Mouse (Mus musculus): ENCODE results near the gene Mfn1. TPM values are rescaled to one million over a fixed set of nuclear protein-coding genes. Genes with fewer than 3 reads are reported as not detected.

Gene Mfn1
- polyA plus RNA-seq, 1 experiment = 26.4 TPM

DNA sequence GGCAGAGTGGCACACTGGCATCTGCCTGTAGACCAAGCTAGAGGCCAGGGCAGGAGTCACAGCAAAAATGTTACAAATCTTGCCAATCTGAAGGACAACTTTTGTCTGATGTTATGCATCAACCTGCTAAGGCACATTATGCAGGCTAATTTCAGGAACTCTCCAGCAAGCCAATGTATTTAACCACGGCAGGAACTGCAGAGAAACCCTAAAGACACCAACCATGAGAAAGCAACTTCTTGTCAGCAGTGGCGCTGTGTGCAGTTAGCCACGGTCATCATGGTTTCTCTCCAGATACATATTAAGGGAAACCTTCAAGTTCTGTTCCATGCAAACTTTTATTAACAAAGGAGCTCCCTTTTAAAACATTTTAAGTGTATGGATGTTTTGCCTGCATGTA, 52.6 kb downstream of the Mfn1 start:
- no peak for DNase-seq
- TF ChIP-seq CTCF (conservative IDR thresholded peaks at IDR 0.05; ENCODE audit: insufficient read depth, insufficient read length, low read depth, low read length) (no peak), POLR2A (IDR thresholded peaks at IDR 0.05; ENCODE audit: low read depth, low read length) (no peak)
- Histone ChIP-seq H3K4me1 (ENCODE audit: control insufficient read depth, insufficient read depth, low read length) (no peaks in the 10 kb centered on the region; the same call in 1 of the 2 replicates), H3K4me3 (ENCODE audit: insufficient read depth, low read depth, low read length) (no peak overlapping the region), H3K27me3 (replicated peaks; ENCODE audit: control insufficient read depth, insufficient read depth, low read length) (no peaks in the 10 kb centered on the region), H3K27ac (ENCODE audit: insufficient read depth, low read depth, low read length) (no peak overlapping the region), H3K36me3 (ENCODE audit: control insufficient read depth, insufficient read depth, low read length) (peaks cover 4% of the 10 kb centered on the region)
- 91% methylated on average over 3 of the region's 3 CpGs for WGBS

DNA sequence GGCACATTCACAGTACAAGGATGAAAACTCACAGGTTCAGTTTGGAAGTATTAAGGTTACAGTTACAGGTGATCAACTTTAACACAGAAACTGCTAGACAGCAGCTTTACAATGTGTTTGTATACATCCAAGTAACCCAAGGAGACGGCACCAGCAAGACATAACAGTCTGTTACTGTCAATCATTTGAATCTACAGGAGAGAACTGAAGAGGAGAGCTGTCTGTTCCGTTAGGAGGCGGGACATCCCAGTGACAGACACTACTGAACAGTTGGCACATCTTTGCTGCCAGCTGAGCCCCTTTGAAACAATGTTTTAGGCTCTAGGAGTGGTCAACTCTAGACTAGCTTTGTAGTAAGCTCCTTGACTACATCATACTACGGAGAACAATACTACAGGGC, 54.2 kb downstream of the Mfn1 start:
- H3K36me3 ChIP-seq (ENCODE audit: control insufficient read depth, insufficient read depth, low read length) = no peaks in the 10 kb centered on the region; the same call in none of the 2 replicates
- no peaks in the 10 kb centered on the region; the same call in 1 of the 2 replicates for H3K4me1 ChIP-seq (ENCODE audit: control insufficient read depth, insufficient read depth, low read length)
- TF ChIP-seq CTCF (conservative IDR thresholded peaks at IDR 0.05; ENCODE audit: insufficient read depth, insufficient read length, low read depth, low read length) = no peak
- TF ChIP-seq POLR2A (IDR thresholded peaks at IDR 0.05; ENCODE audit: low read depth, low read length) = no peak
- 94% methylated on average over 4 of the region's 4 CpGs for WGBS
- DNase-seq = no peak
- no peak overlapping the region for H3K4me3 ChIP-seq (ENCODE audit: insufficient read depth, low read depth, low read length)
- no peaks in the 10 kb centered on the region for H3K27me3 ChIP-seq (replicated peaks; ENCODE audit: control insufficient read depth, insufficient read depth, low read length)
- H3K27ac ChIP-seq (ENCODE audit: insufficient read depth, low read depth, low read length) = no peak overlapping the region

DNA sequence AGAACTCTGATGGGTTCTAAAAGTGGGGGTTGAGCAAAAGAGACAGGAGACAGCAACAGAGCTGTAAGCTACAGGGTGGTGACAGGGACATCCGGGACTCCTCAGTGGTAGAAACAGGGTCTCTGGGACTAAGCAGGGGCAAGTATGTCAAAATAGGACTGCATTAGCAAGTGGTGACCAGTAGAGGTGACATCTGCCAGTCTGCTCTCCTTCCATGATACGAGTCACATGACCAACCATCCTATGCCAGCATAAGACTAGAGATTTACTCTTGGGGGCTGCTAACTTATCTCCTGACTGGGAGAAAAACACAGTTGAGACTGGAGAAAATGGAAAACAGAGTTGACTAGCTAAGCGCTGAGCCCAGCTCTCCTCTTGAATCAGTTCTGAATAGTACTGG, 57.0 kb downstream of the Mfn1 start:
- Histone ChIP-seq H3K4me3 (ENCODE audit: insufficient read depth, low read depth, low read length) (no peak overlapping the region), H3K27ac (ENCODE audit: insufficient read depth, low read depth, low read length) (no peak overlapping the region), H3K36me3 (ENCODE audit: control insufficient read depth, insufficient read depth, low read length) (no peaks in the 10 kb centered on the region; the same call in 1 of the 2 replicates), H3K27me3 (replicated peaks; ENCODE audit: control insufficient read depth, insufficient read depth, low read length) (no peaks in the 10 kb centered on the region), H3K4me1 (ENCODE audit: control insufficient read depth, insufficient read depth, low read length) (no peaks in the 10 kb centered on the region)
- no peak for DNase-seq
- WGBS = 95% methylated on average over 3 of the region's 3 CpGs
- TF ChIP-seq POLR2A (IDR thresholded peaks at IDR 0.05; ENCODE audit: low read depth, low read length) (no peak), CTCF (conservative IDR thresholded peaks at IDR 0.05; ENCODE audit: insufficient read depth, insufficient read length, low read depth, low read length) (no peak)

DNA sequence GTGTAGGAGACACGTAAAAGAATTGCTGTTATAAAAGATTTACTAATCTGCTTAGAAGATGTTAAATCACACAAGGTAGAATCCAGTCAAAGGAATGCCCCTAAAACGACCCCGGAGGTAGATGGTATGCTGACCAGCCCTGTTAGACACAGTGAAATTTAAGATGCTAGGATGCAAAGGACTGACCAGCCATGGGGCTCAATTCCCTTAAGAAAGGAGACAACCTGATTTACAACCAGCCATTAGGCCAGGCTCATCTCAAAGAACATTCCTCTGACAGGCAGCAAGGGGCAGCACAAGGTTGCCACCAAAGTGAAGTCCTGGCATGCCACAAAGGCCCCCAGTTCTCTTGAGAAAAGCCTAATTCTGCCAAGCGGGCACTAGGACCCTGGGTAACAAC, 65.8 kb downstream of the Mfn1 start:
- DNase-seq = no peak
- Histone ChIP-seq H3K27me3 (replicated peaks; ENCODE audit: control insufficient read depth, insufficient read depth, low read length) (no peaks in the 10 kb centered on the region), H3K36me3 (ENCODE audit: control insufficient read depth, insufficient read depth, low read length) (no peaks in the 10 kb centered on the region), H3K27ac (ENCODE audit: insufficient read depth, low read depth, low read length) (no peak overlapping the region), H3K4me1 (ENCODE audit: control insufficient read depth, insufficient read depth, low read length) (no peaks in the 10 kb centered on the region), H3K4me3 (ENCODE audit: insufficient read depth, low read depth, low read length) (no peak overlapping the region)
- TF ChIP-seq POLR2A (IDR thresholded peaks at IDR 0.05; ENCODE audit: low read depth, low read length) (no peak), CTCF (conservative IDR thresholded peaks at IDR 0.05; ENCODE audit: insufficient read depth, insufficient read length, low read depth, low read length) (no peak)
- 39% methylated on average over 4 of the region's 4 CpGs for WGBS

DNA sequence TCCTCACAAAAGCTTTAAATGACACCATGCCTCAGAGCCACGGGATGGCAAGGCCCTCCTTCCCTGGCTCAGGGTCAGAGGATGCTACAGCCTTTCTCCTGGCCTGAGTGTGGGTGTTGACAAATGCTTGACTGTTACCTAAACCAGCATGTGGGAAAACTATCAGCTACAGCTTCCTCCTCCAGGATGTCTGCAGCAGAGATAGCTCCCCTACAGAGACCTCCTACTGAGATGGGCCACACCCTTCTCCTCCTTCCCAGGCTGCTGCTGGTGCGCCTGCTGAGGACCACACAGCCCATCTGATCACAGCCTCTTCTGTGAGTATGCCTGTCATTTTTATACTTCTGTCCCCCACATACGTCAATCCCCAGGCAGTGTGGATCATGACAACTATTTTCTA, 70.1 kb downstream of the Mfn1 start:
- Histone ChIP-seq H3K27ac (ENCODE audit: insufficient read depth, low read depth, low read length) (no peak overlapping the region), H3K27me3 (replicated peaks; ENCODE audit: control insufficient read depth, insufficient read depth, low read length) (no peaks in the 10 kb centered on the region), H3K4me1 (ENCODE audit: control insufficient read depth, insufficient read depth, low read length) (no peaks in the 10 kb centered on the region), H3K36me3 (ENCODE audit: control insufficient read depth, insufficient read depth, low read length) (no peaks in the 10 kb centered on the region), H3K4me3 (ENCODE audit: insufficient read depth, low read depth, low read length) (no peak overlapping the region)
- DNase-seq = no peak
- 64% methylated on average over 3 of the region's 3 CpGs for WGBS
- TF ChIP-seq CTCF (conservative IDR thresholded peaks at IDR 0.05; ENCODE audit: insufficient read depth, insufficient read length, low read depth, low read length) (no peak), POLR2A (IDR thresholded peaks at IDR 0.05; ENCODE audit: low read depth, low read length) (no peak)

DNA sequence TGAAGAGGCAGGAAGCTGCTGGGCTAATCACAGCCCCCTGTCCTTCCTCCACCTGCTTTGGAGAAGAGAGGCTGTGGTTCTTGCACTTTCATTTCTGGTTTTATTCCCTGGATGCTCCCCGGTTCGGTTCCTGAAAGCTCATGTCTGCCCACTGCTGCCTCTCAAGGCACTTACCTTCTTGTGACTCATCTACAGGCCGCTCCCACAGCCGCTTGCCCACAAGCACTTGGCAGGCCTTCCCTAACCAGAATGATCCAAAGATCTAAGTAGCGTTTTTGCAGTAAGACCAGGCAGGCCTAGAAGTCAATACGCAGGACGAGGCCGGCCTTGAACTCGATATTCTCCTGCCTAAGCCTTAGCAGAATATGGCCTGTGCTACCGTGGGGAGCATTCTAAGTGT, 71.8 kb downstream of the Mfn1 start:
- no peak overlapping the region for H3K4me3 ChIP-seq (ENCODE audit: insufficient read depth, low read depth, low read length)
- TF ChIP-seq POLR2A (IDR thresholded peaks at IDR 0.05; ENCODE audit: low read depth, low read length) (no peak), CTCF (conservative IDR thresholded peaks at IDR 0.05; ENCODE audit: insufficient read depth, insufficient read length, low read depth, low read length) (no peak)
- no peaks in the 10 kb centered on the region for H3K27me3 ChIP-seq (replicated peaks; ENCODE audit: control insufficient read depth, insufficient read depth, low read length)
- no peak overlapping the region for H3K27ac ChIP-seq (ENCODE audit: insufficient read depth, low read depth, low read length)
- H3K4me1 ChIP-seq (ENCODE audit: control insufficient read depth, insufficient read depth, low read length) = no peaks in the 10 kb centered on the region
- H3K36me3 ChIP-seq (ENCODE audit: control insufficient read depth, insufficient read depth, low read length) = no peaks in the 10 kb centered on the region
- no peak for DNase-seq
- whole genome bisulfite sequencing = 92% methylated on average over 10 of the region's 10 CpGs

DNA sequence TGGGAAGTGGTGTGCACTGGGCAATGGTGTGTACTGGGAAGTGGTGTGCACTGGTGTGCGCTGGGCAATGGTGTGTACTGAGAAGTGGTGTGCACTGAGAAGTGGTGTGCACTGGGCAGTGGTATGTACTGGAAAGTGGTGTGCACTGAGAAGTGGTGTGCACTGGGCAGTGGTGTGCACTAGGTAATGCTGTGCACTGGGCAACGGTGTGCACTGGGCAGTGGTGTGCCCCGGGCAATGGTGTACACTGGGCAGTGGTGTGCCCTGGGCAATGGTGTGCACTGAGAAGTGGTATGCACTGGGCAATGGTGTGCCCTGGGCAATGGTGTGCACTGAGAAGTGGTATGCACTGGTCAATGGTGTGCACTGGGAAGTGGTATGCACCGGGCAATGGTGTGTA, 80.0 kb downstream of the Mfn1 start:
- no peak overlapping the region for H3K4me3 ChIP-seq (ENCODE audit: insufficient read depth, low read depth, low read length)
- no peak overlapping the region for H3K27ac ChIP-seq (ENCODE audit: insufficient read depth, low read depth, low read length)
- H3K27me3 ChIP-seq (replicated peaks; ENCODE audit: control insufficient read depth, insufficient read depth, low read length) = no peaks in the 10 kb centered on the region
- DNase-seq = no peak
- 99% methylated on average over 4 of the region's 4 CpGs for WGBS
- TF ChIP-seq CTCF (conservative IDR thresholded peaks at IDR 0.05; ENCODE audit: insufficient read depth, insufficient read length, low read depth, low read length) (no peak), POLR2A (IDR thresholded peaks at IDR 0.05; ENCODE audit: low read depth, low read length) (no peak)
- H3K36me3 ChIP-seq (ENCODE audit: control insufficient read depth, insufficient read depth, low read length) = no peaks in the 10 kb centered on the region
- no peaks in the 10 kb centered on the region for H3K4me1 ChIP-seq (ENCODE audit: control insufficient read depth, insufficient read depth, low read length)

DNA sequence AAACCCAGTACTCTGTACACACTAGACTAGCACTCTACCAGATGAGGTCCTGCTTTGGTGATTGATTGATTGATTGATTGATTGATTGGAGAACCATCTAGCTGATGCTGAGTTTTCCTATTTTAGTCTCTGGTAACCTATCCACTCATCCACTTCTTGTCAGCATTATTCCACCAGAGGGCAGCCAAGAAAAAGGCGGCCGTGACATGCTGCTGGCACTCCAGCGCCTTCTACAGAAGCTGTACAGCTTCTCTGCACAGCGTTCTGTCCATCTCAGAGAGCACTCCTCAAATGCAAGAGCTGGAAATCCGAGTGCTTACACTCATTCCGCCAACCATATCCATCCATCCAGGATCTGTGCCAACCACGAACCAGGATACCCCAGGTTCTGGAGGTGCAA, 81.3 kb downstream of the Mfn1 start:
- Histone ChIP-seq H3K4me1 (ENCODE audit: control insufficient read depth, insufficient read depth, low read length) (no peaks in the 10 kb centered on the region), H3K36me3 (ENCODE audit: control insufficient read depth, insufficient read depth, low read length) (no peaks in the 10 kb centered on the region), H3K27me3 (replicated peaks; ENCODE audit: control insufficient read depth, insufficient read depth, low read length) (no peaks in the 10 kb centered on the region), H3K27ac (ENCODE audit: insufficient read depth, low read depth, low read length) (no peak overlapping the region), H3K4me3 (ENCODE audit: insufficient read depth, low read depth, low read length) (no peak overlapping the region)
- TF ChIP-seq CTCF (conservative IDR thresholded peaks at IDR 0.05; ENCODE audit: insufficient read depth, insufficient read length, low read depth, low read length) (peak; percentile 66), POLR2A (IDR thresholded peaks at IDR 0.05; ENCODE audit: low read depth, low read length) (no peak)
- WGBS = 15% methylated on average over 7 of the region's 7 CpGs
- DNase-seq = peak; percentile 78

All from kidney, adult 2 months (tissue).